Mouse (Mus musculus): ENCODE data around the gene Lypd6.

Gene Lypd6

GRCm38 (mm10) chr2:50105992-50106391, 39.8 kb downstream of the Lypd6 start:
- in situ Hi-C loops (cut with MboI; ENCODE audit: low sequenced_read_pairs): no loop called here

- in situ Hi-C loops (cut with MboI; ENCODE audit: low sequenced_read_pairs): no loop called here
Observed at GRCm38 (mm10) chr2:50106879-50107278, 40.6 kb downstream of the Lypd6 start.

GRCm38 (mm10) chr2:50110167-50110566, 43.9 kb downstream of the Lypd6 start:
- in situ Hi-C loops (cut with MboI; ENCODE audit: low sequenced_read_pairs): no loop called here

GRCm38 (mm10) chr2:50111169-50111568, 44.9 kb downstream of the Lypd6 start:
- in situ Hi-C loops (cut with MboI; ENCODE audit: low sequenced_read_pairs): no loop called here

- in situ Hi-C loops (cut with MboI; ENCODE audit: low sequenced_read_pairs): no loop called here
Observed at GRCm38 (mm10) chr2:50111609-50112008, 45.4 kb downstream of the Lypd6 start.

GRCm38 (mm10) chr2:50112427-50112826, 46.2 kb downstream of the Lypd6 start:
- in situ Hi-C loops (cut with MboI; ENCODE audit: low sequenced_read_pairs): no loop called here

GRCm38 (mm10) chr2:50119101-50119500, 52.9 kb downstream of the Lypd6 start:
- in situ Hi-C loops (cut with MboI; ENCODE audit: low sequenced_read_pairs): no loop called here

GRCm38 (mm10) chr2:50120839-50121238, 54.6 kb downstream of the Lypd6 start:
- in situ Hi-C loops (cut with MboI; ENCODE audit: low sequenced_read_pairs): no loop called here

GRCm38 (mm10) chr2:50123376-50123775, 57.1 kb downstream of the Lypd6 start:
- in situ Hi-C loops (cut with MboI; ENCODE audit: low sequenced_read_pairs): no loop called here

- in situ Hi-C loops (cut with MboI; ENCODE audit: low sequenced_read_pairs): no loop called here
Observed at GRCm38 (mm10) chr2:50127513-50128175, 61.4 kb downstream of the Lypd6 start.

- in situ Hi-C loops (cut with MboI; ENCODE audit: low sequenced_read_pairs): no loop called here
Observed at GRCm38 (mm10) chr2:50128322-50129277, 62.4 kb downstream of the Lypd6 start.

- in situ Hi-C loops (cut with MboI; ENCODE audit: low sequenced_read_pairs): no loop called here
Observed at GRCm38 (mm10) chr2:50130674-50131073, 64.4 kb downstream of the Lypd6 start.

- in situ Hi-C loops (cut with MboI; ENCODE audit: low sequenced_read_pairs): no loop called here
Observed at GRCm38 (mm10) chr2:50143672-50144071, 77.4 kb downstream of the Lypd6 start.

GRCm38 (mm10) chr2:50147308-50147707, 81.1 kb downstream of the Lypd6 start:
- in situ Hi-C loops (cut with MboI; ENCODE audit: low sequenced_read_pairs): no loop called here

GRCm38 (mm10) chr2:50149257-50150202, 83.3 kb downstream of the Lypd6 start:
- in situ Hi-C loops (cut with MboI; ENCODE audit: low sequenced_read_pairs): no loop called here

- in situ Hi-C loops (cut with MboI; ENCODE audit: low sequenced_read_pairs): no loop called here
Observed at GRCm38 (mm10) chr2:50150203-50150590, 84.0 kb downstream of the Lypd6 start.

- in situ Hi-C loops (cut with MboI; ENCODE audit: low sequenced_read_pairs): no loop called here
Observed at GRCm38 (mm10) chr2:50150816-50151215, 84.6 kb downstream of the Lypd6 start.

- in situ Hi-C loops (cut with MboI; ENCODE audit: low sequenced_read_pairs): no loop called here
Observed at GRCm38 (mm10) chr2:50151401-50151800, 85.2 kb downstream of the Lypd6 start.

GRCm38 (mm10) chr2:50151879-50152278, 85.7 kb downstream of the Lypd6 start:
- in situ Hi-C loops (cut with MboI; ENCODE audit: low sequenced_read_pairs): no loop called here

- in situ Hi-C loops (cut with MboI; ENCODE audit: low sequenced_read_pairs): no loop called here
Observed at GRCm38 (mm10) chr2:50156009-50156408, 89.8 kb downstream of the Lypd6 start.

GRCm38 (mm10) chr2:50160069-50160468, 93.8 kb downstream of the Lypd6 start:
- in situ Hi-C loops (cut with MboI; ENCODE audit: low sequenced_read_pairs): no loop called here

Data from CH12F3 (cell line).